Mouse (Mus musculus) erythroblast, embryonic 14.5 days (primary cell): ENCODE measurements around the gene Pde4d. TPM values are rescaled to one million over a fixed set of nuclear protein-coding genes. Genes with fewer than 3 reads are reported as not detected.

Source experiments
- H3K27me3 ChIP-seq: 2 replicates; pipeline ENCODE4 v1.6.1; 2012; ENCODE audit warnings: inconsistent platforms; ENCODE audit not compliant: control insufficient read depth
- H3K36me3 ChIP-seq: 2 replicates; pipeline ENCODE4 v1.6.1; 2012; ENCODE audit warnings: mild to moderate bottlenecking, inconsistent platforms; ENCODE audit not compliant: control insufficient read depth
- H3K4me1 ChIP-seq: 2 replicates; pipeline ENCODE4 v1.6.1; 2012; ENCODE audit warnings: inconsistent platforms; ENCODE audit not compliant: control insufficient read depth
- H3K4me3 ChIP-seq: replicated peaks from 2 replicates; pipeline ENCODE3; 2012; ENCODE audit warnings: moderate library complexity, mild to moderate bottlenecking, inconsistent platforms
- H3K9me3 ChIP-seq: 2 replicates; pipeline ENCODE4 v1.6.1; 2012; ENCODE audit warnings: low read length, inconsistent platforms, mixed read lengths; ENCODE audit not compliant: control insufficient read depth
- GATA1 ChIP-seq: IDR thresholded peaks from 2 replicates; pipeline ENCODE4 v1.6.1; 2012; ENCODE audit warnings: low read length, inconsistent platforms, mixed read lengths
- TAL1 ChIP-seq: IDR thresholded peaks from 3 replicates; pipeline ENCODE4 v1.6.1; 2012; ENCODE audit warnings: low read length, inconsistent platforms, mixed read lengths
- polyA plus RNA-seq: library from polyadenylated mRNA; stranded (reverse); fragments of >175 nt; gene quantifications from 2 replicates; pipeline ENCODE4 v1.2.3, GENCODE M21; 2012

Gene Pde4d
- polyA plus RNA-seq, 1 experiment: 0.23 TPM

DNA sequence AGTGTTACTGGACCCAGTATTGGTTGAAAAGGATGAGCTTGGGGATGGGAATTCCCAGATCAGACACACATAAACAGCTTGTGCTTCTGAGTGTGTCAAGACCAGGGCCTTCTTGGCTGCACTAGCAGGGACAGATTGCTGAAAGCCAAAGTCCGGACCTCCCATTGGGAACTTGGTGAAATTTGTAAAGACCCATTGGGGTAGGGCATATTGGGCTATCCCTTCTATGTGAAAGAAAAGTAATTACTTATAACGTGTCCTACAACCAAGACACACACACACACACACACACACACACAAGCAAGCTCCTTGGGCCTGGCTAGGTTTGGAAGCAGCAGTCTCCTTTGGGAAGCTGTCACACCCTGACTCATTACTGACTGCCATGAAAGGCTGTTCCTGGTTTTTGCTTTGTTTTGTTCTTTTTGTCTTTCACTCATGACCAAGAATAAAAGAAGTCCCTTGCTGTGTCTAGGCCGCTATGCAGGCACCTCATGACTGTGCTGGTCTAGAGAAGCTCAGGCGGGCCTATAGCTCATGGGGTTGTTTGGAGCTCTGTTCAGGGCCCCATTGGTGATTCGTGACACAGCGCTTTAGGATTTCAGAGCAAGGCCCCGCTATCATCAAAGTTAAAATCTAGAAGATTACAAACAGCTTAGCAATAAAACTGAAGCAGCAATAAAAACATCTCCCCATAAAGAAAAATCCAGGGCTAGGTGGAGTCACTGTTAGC lies 1495.2 kb downstream of the Pde4d start:
- H3K27me3 ChIP-seq: no peaks in the 10 kb centered on the region
- TF ChIP-seq TAL1 (no peak), GATA1 (no peak)
- no peaks in the 10 kb centered on the region for H3K4me1 ChIP-seq
- peaks cover 38% of the 10 kb centered on the region for H3K36me3 ChIP-seq
- H3K4me3 ChIP-seq: no peak overlapping the region
- H3K9me3 ChIP-seq: no peaks in the 10 kb centered on the region

GRCm38 (mm10) chr13:109951466-109951865 lies 1501.7 kb downstream of the Pde4d start:
- peaks cover 60% of the 10 kb centered on the region for H3K36me3 ChIP-seq
- TF ChIP-seq TAL1: no peak
- no peak for TF ChIP-seq GATA1
- no peaks in the 10 kb centered on the region for H3K9me3 ChIP-seq
- no peak overlapping the region for H3K4me3 ChIP-seq
- no peaks in the 10 kb centered on the region for H3K27me3 ChIP-seq
- no peaks in the 10 kb centered on the region for H3K4me1 ChIP-seq

GRCm38 (mm10) chr13:109954189-109954588 lies 1504.4 kb downstream of the Pde4d start:
- no peak for TF ChIP-seq GATA1
- TF ChIP-seq TAL1: no peak
- Histone ChIP-seq H3K4me1 (no peaks in the 10 kb centered on the region), H3K9me3 (no peaks in the 10 kb centered on the region), H3K27me3 (no peaks in the 10 kb centered on the region), H3K36me3 (peaks cover 44% of the 10 kb centered on the region), H3K4me3 (no peak overlapping the region)

- Histone ChIP-seq H3K4me3 (no peak overlapping the region), H3K4me1 (no peaks in the 10 kb centered on the region), H3K36me3 (peaks cover 12% of the 10 kb centered on the region), H3K9me3 (no peaks in the 10 kb centered on the region), H3K27me3 (no peaks in the 10 kb centered on the region)
- TF ChIP-seq TAL1 (no peak), GATA1 (no peak)
Observed at GRCm38 (mm10) chr13:109957953-109958352, 1508.2 kb downstream of the Pde4d start.

DNA sequence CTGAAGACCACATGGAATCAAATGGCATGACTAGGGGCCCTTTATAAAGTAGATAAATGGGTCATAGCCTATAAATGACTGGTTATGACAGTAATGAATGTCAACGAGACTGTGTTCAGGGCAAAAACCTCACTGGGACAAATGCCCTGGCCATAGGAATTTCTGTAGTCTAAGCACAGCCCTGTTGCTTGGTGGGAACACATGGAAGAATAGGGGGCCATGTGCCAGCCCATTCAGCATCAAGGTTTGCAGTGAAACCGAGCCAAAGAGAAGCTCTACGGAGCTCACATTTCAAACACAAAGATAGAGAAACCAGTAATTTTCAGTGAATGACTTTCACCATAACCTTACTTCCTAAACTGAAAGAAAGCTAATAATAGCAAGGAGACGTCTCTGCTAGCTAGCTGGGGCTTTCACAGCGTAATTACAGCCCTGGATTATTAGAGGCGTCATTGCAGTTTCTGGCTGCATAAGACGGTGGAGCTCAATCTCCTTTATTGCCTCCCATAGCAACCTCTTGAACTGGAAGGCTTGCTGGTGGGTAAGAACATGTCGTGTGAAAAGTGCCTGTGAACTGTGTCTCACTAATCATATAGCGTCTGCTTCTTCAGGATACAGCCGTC lies 1533.2 kb downstream of the Pde4d start:
- Histone ChIP-seq H3K36me3 (no peaks in the 10 kb centered on the region), H3K4me3 (no peak overlapping the region), H3K4me1 (no peaks in the 10 kb centered on the region), H3K9me3 (no peaks in the 10 kb centered on the region), H3K27me3 (no peaks in the 10 kb centered on the region)
- TF ChIP-seq GATA1 (no peak), TAL1 (no peak)

DNA sequence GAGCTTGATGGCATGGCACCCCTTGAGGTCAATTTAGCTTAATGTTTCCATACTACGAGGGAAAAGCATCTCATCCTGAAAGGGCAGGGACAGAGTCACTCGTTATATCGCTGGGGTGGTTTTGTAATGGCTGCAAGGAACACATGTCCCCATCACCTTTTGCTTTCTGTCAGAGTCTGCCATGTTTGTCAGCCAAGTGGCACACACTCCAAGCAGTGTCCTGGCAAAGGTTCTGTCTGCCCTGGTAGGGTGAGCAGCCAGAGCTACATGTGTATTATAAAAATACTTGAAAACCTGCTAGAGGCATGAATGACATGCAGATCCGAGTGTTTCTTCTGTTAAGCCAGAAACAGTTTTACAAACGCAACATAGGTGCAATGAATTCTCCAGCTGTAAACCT lies 1535.7 kb downstream of the Pde4d start:
- no peaks in the 10 kb centered on the region for H3K4me1 ChIP-seq
- no peaks in the 10 kb centered on the region for H3K9me3 ChIP-seq
- no peaks in the 10 kb centered on the region for H3K36me3 ChIP-seq
- H3K27me3 ChIP-seq: no peaks in the 10 kb centered on the region
- H3K4me3 ChIP-seq: no peak overlapping the region
- TF ChIP-seq GATA1 (no peak), TAL1 (no peak)

DNA sequence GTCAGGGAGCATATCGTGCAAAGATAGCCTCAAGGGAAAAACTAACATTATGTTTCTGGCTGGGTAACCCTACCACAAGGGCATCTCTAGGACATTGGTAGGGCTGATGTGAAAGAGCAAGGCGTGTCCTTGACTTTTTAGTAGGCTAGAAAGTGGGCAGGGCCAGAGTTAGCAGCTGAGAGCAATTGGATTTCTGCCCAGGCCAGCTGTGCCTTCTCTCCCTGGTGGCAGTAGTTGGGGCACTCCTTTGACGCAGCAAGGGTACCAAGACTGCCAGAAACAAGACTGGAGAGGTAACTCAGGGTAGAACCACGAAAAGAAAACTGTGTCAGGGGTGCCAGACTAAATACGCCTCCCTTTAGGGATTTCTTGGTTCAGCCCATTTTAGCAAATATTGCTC lies 1536.1 kb downstream of the Pde4d start:
- Histone ChIP-seq H3K27me3 (no peaks in the 10 kb centered on the region), H3K9me3 (no peaks in the 10 kb centered on the region), H3K4me3 (no peak overlapping the region), H3K4me1 (no peaks in the 10 kb centered on the region), H3K36me3 (no peaks in the 10 kb centered on the region)
- TF ChIP-seq TAL1 (no peak), GATA1 (no peak)

GRCm38 (mm10) chr13:109992775-109993505 lies 1543.2 kb downstream of the Pde4d start:
- Histone ChIP-seq H3K9me3 (no peaks in the 10 kb centered on the region), H3K36me3 (no peaks in the 10 kb centered on the region), H3K27me3 (no peaks in the 10 kb centered on the region), H3K4me1 (no peaks in the 10 kb centered on the region), H3K4me3 (no peak overlapping the region)
- TF ChIP-seq GATA1 (no peak), TAL1 (no peak)

DNA sequence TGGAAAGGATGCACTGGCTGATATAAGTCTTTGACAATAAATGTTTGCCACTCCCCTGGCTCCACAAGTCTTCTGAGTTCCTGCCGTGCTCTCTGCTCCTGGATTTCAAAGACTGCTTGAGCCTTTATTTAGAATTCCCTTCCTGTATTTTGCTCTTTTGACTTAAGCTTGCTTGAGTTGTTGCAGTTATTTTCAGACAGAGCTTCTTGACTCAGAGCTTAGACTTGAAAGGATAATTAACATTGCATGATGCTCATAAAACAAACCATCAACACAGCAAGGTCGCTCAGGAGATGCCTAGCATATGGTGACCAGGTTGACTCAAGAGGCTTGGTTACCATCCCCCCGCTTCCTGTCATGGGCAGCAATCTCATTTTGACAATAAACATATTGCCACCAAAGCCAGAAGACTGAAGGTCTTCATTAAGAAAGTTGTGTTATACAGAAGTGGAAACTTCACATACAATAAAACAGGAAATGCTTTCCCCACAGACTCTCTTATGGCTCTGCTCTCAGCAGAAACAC lies 1544.6 kb downstream of the Pde4d start:
- Histone ChIP-seq H3K9me3 (no peaks in the 10 kb centered on the region), H3K36me3 (no peaks in the 10 kb centered on the region)
- TF ChIP-seq TAL1 (no peak), GATA1 (no peak)

More for the DNA sequence above, 1544.6 kb downstream of the Pde4d start:
- H3K4me3 ChIP-seq: no peak overlapping the region
- H3K27me3 ChIP-seq: no peaks in the 10 kb centered on the region
- H3K4me1 ChIP-seq: no peaks in the 10 kb centered on the region
